Mouse (Mus musculus) liver, postnatal 0 days (tissue): Measurements from ENCODE around the gene Map3k7cl. TPM values are rescaled to one million over a fixed set of nuclear protein-coding genes. Genes with fewer than 3 reads are reported as not detected.

ENCODE experiments used
- ATAC-seq: fragments of 200-750 bp; cut with Nextera tagmentation; 2 replicates; pipeline ENCODE4 v1.8.0; 2017; ENCODE audit warnings: mild to moderate bottlenecking, moderate library complexity
- DNase-seq: peaks from one replicate; pipeline ENCODE4 v3.0.0-alpha.2; 2016
- H3K27ac ChIP-seq: fragments of 300-500 bp; sonication (generic); 2 replicates; pipeline ENCODE4 v1.5.1; 2014; ENCODE audit warnings: antibody characterized with exemption, moderate library complexity, mild to moderate bottlenecking, low read depth
- H3K27me3 ChIP-seq: fragments of 300-500 bp; sonication (generic); 2 replicates; pipeline ENCODE4 v1.6.1; 2014; ENCODE audit warnings: low read length, control low read depth, mixed read lengths; ENCODE audit not compliant: insufficient read depth
- H3K36me3 ChIP-seq: fragments of 300-500 bp; sonication (generic); replicated peaks from 2 replicates; pipeline ENCODE4 v1.6.1; 2014; ENCODE audit warnings: mild to moderate bottlenecking, control low read depth, low read length, moderate library complexity, mixed read lengths; ENCODE audit not compliant: insufficient read depth
- H3K4me1 ChIP-seq: fragments of 300-500 bp; sonication (generic); 2 replicates; pipeline ENCODE4 v1.6.1; 2014; ENCODE audit warnings: antibody characterized with exemption, mild to moderate bottlenecking, control low read depth; ENCODE audit not compliant: insufficient read depth
- H3K4me2 ChIP-seq: fragments of 300-500 bp; sonication (generic); 2 replicates; pipeline ENCODE4 v1.6.1; 2014; ENCODE audit warnings: low read depth, mild to moderate bottlenecking, low read length, moderate library complexity, mixed read lengths
- H3K4me3 ChIP-seq: fragments of 300-500 bp; sonication (generic); 2 replicates; pipeline ENCODE4 v1.5.1; 2014; ENCODE audit warnings: low read depth, low read length
- H3K9ac ChIP-seq: fragments of 300-500 bp; sonication (generic); replicated peaks from 2 replicates; pipeline ENCODE4 v1.6.1; 2014; ENCODE audit warnings: mild to moderate bottlenecking, moderate library complexity
- H3K9me3 ChIP-seq: fragments of 300-500 bp; sonication (generic); 2 replicates; pipeline ENCODE4 v1.6.1; 2016; ENCODE audit warnings: mild to moderate bottlenecking, control low read depth, low read length, mixed read lengths
- CTCF ChIP-seq: sonication (generic); IDR thresholded peaks from 2 replicates; pipeline ENCODE4 v1.5.1; 2016; ENCODE audit warnings: antibody characterized with exemption, low read depth
- EP300 ChIP-seq: IDR thresholded peaks from 2 replicates; pipeline ENCODE4 v1.6.1; 2016; ENCODE audit warnings: antibody characterized with exemption, low read depth, mild to moderate bottlenecking
- WGBS: fragments of 180-500 bp; shearing (Covaris S2); extraction: QIAGEN DNeasy Blood & Tissue Kit; methylation state at CpG from one replicate; pipeline ENCODE4 v1.1.7; 2014; ENCODE audit not compliant: insufficient replicate concordance; 5-methylcytosine and 5-hydroxymethylcytosine counted together
- polyA plus RNA-seq: library from polyadenylated mRNA; unstranded; fragments of >200 nt; fragmentation: Nextera tagmentation; extraction: Ambion mirVana; gene quantifications from 2 replicates; pipeline ENCODE4 v1.2.1, GENCODE M21; 2015

The Map3k7cl gene
- polyA plus RNA-seq, 1 experiment from 2014 or later: not detected

GRCm38 (mm10) chr16:87582776-87583175 lies 29.6 kb downstream of the Map3k7cl start:
- Histone ChIP-seq H3K4me1 (no peaks in the 10 kb centered on the region; the same call in 1 of the 2 replicates), H3K36me3 (no peaks in the 10 kb centered on the region), H3K27ac (no peak overlapping the region), H3K27me3 (no peaks in the 10 kb centered on the region), H3K4me3 (no peak overlapping the region), H3K9ac (no peak overlapping the region), H3K4me2 (no peak overlapping the region), H3K9me3 (no peaks in the 10 kb centered on the region)
- no peak for TF ChIP-seq CTCF
- TF ChIP-seq EP300: no peak
- 73% methylated on average over 6 of the region's 6 CpGs for WGBS
- ATAC-seq: no peak
- DNase-seq: no peak

- Histone ChIP-seq H3K4me1 (no peaks in the 10 kb centered on the region; the same call in 1 of the 2 replicates), H3K4me3 (no peak overlapping the region), H3K36me3 (no peaks in the 10 kb centered on the region), H3K4me2 (no peak overlapping the region), H3K27me3 (no peaks in the 10 kb centered on the region), H3K9ac (no peak overlapping the region), H3K27ac (no peak overlapping the region), H3K9me3 (no peaks in the 10 kb centered on the region)
- TF ChIP-seq EP300 (no peak), CTCF (peak; percentile 72)
- DNase-seq (no peak), ATAC-seq (no peak)
- 69% methylated on average over 7 of the region's 7 CpGs for WGBS
Measured at GRCm38 (mm10) chr16:87584618-87585017, 31.5 kb downstream of the Map3k7cl start.

- H3K4me3 ChIP-seq: no peak overlapping the region
- H3K27me3 ChIP-seq: no peaks in the 10 kb centered on the region
- no peak overlapping the region for H3K4me2 ChIP-seq
- TF ChIP-seq EP300 (no peak), CTCF (no peak)
- no peak overlapping the region for H3K27ac ChIP-seq
- WGBS: 51% methylated on average over 8 of the region's 8 CpGs
- H3K36me3 ChIP-seq: no peaks in the 10 kb centered on the region
- DNase-seq: no peak
- no peak for ATAC-seq
- H3K4me1 ChIP-seq: no peaks in the 10 kb centered on the region; the same call in 1 of the 2 replicates
- H3K9ac ChIP-seq: no peak overlapping the region
- H3K9me3 ChIP-seq: no peaks in the 10 kb centered on the region
Measured at GRCm38 (mm10) chr16:87585548-87586262, 32.6 kb downstream of the Map3k7cl start.

DNA sequence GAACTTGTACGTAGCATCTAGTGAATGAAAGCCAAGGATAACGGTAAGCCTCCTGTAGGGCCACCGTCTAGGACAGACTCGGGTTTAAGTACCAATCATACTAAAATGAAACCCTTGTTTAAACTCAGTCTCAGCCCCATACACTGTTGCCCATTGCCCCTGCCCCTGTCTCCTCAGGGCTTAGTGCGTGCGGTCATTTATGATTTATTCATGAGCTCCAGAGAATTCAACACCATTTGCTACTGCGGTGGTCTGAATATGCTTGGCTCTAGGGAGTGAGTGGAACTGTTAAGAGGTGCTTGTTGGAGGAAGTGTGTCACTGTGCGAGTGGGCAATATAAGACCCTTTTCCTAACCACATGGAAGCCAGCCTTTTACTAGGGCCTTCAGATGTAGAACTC lies 34.7 kb downstream of the Map3k7cl start:
- no peaks in the 10 kb centered on the region for H3K36me3 ChIP-seq
- no peaks in the 10 kb centered on the region for H3K27me3 ChIP-seq
- ATAC-seq (no peak), DNase-seq (no peak)
- no peaks in the 10 kb centered on the region for H3K9me3 ChIP-seq
- no peak overlapping the region for H3K9ac ChIP-seq
- no peaks in the 10 kb centered on the region; the same call in 1 of the 2 replicates for H3K4me1 ChIP-seq
- H3K27ac ChIP-seq: no peak overlapping the region
- TF ChIP-seq CTCF (no peak), EP300 (no peak)
- WGBS: 85% methylated on average over 8 of the region's 8 CpGs
- no peak overlapping the region for H3K4me2 ChIP-seq
- H3K4me3 ChIP-seq: no peak overlapping the region

- TF ChIP-seq CTCF: no peak
- no peak for TF ChIP-seq EP300
- H3K9ac ChIP-seq: no peak overlapping the region
- no peaks in the 10 kb centered on the region; the same call in 1 of the 2 replicates for H3K4me1 ChIP-seq
- whole genome bisulfite sequencing: 66% methylated on average over 10 of the region's 10 CpGs
- 0 out of 2 replicates have a peak, but pooled peaks cover 3% of the 10 kb centered on the region for H3K9me3 ChIP-seq
- H3K36me3 ChIP-seq: no peaks in the 10 kb centered on the region
- ATAC-seq (no peak), DNase-seq (no peak)
- H3K4me2 ChIP-seq: no peak overlapping the region
- no peaks in the 10 kb centered on the region for H3K27me3 ChIP-seq
- H3K27ac ChIP-seq: no peak overlapping the region
- no peak overlapping the region for H3K4me3 ChIP-seq
Measured at GRCm38 (mm10) chr16:87594145-87594544, 41.0 kb downstream of the Map3k7cl start.

DNA sequence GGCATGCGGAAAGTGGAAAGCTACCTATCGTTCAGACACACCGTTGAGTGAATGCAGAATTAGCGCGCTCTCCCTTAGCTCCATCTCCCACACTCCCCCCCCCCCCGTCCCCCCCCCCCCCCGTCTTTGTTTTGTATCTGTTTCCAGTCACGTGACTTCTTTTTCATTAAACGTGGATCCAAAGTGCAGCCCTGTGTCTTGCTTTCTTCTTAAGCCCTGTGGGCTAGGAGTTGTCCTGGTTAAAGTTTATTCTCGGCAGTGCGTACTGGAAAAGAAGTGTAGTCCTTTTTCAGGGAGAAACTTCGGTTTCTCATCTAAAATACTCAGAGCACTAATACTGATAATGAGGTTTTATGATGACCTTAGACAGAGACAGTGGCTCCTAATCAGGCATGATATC lies 42.0 kb downstream of the Map3k7cl start:
- Histone ChIP-seq H3K4me1 (no peaks in the 10 kb centered on the region; the same call in 1 of the 2 replicates), H3K27ac (no peak overlapping the region), H3K4me2 (no peak overlapping the region), H3K36me3 (no peaks in the 10 kb centered on the region), H3K4me3 (no peak overlapping the region), H3K27me3 (no peaks in the 10 kb centered on the region), H3K9ac (no peak overlapping the region), H3K9me3 (0 out of 2 replicates have a peak, but pooled peaks cover 3% of the 10 kb centered on the region)
- WGBS: 77% methylated on average over 10 of the region's 12 CpGs
- DNase-seq (no peak), ATAC-seq (no peak)
- TF ChIP-seq CTCF (no peak), EP300 (no peak)
